Mouse (Mus musculus) midbrain, embryonic 13.5 days (tissue): ENCODE results near the gene Adam29. TPM values are rescaled to one million over a fixed set of nuclear protein-coding genes. Genes with fewer than 3 reads are reported as not detected.

Experiments used
- ATAC-seq: fragments of 200-750 bp; cut with Nextera tagmentation; 2 replicates; pipeline ENCODE4 v1.8.0; 2017; ENCODE audit warnings: mild to moderate bottlenecking, moderate TSS enrichment, moderate library complexity
- H3K27ac ChIP-seq: fragments of 300-500 bp; sonication (generic); 2 replicates; pipeline ENCODE4 v1.5.1; 2015; ENCODE audit warnings: inconsistent platforms, mild to moderate bottlenecking, moderate library complexity
- H3K27me3 ChIP-seq: fragments of 300-500 bp; sonication (generic); 2 replicates; pipeline ENCODE4 v1.6.1; 2015; ENCODE audit warnings: mild to moderate bottlenecking, inconsistent platforms
- H3K36me3 ChIP-seq: fragments of 300-500 bp; sonication (generic); 2 replicates; pipeline ENCODE4 v1.6.1; 2015; ENCODE audit warnings: mild to moderate bottlenecking, inconsistent platforms
- H3K4me1 ChIP-seq: fragments of 300-500 bp; sonication (generic); replicated peaks from 2 replicates; pipeline ENCODE4 v1.6.1; 2015; ENCODE audit warnings: inconsistent platforms
- H3K4me2 ChIP-seq: fragments of 300-500 bp; sonication (generic); replicated peaks from 2 replicates; pipeline ENCODE4 v1.6.1; 2015; ENCODE audit warnings: moderate library complexity, mild to moderate bottlenecking, inconsistent platforms
- H3K4me3 ChIP-seq: fragments of 300-500 bp; sonication (generic); replicated peaks from 2 replicates; pipeline ENCODE4 v1.5.1; 2015; ENCODE audit warnings: mild to moderate bottlenecking, inconsistent platforms
- H3K9ac ChIP-seq: fragments of 300-500 bp; sonication (generic); replicated peaks from 2 replicates; pipeline ENCODE4 v1.6.1; 2015; ENCODE audit warnings: mild to moderate bottlenecking, inconsistent platforms
- H3K9me3 ChIP-seq: fragments of 300-500 bp; sonication (generic); 2 replicates; pipeline ENCODE4 v1.6.1; 2016; ENCODE audit warnings: mild to moderate bottlenecking, inconsistent platforms
- WGBS: fragments of 180-500 bp; shearing (Covaris S2); methylation state at CpG from one replicate; pipeline ENCODE4 v1.1.7; 2015; 5-methylcytosine and 5-hydroxymethylcytosine counted together
- polyA plus RNA-seq: library from polyadenylated mRNA; unstranded; fragments of >200 nt; fragmentation: Nextera tagmentation; extraction: Ambion mirVana; gene quantifications from 2 replicates; pipeline ENCODE4 v1.2.1, GENCODE M21; 2015

Gene Adam29
- not detected in 2 replicates for polyA plus RNA-seq

- WGBS: 86% methylated on average over 1 of the region's 1 CpGs
- no peak for ATAC-seq
These were observed at the start of gene Adam29 for GRCm38 (mm10) chr8:55906848-55907247. Adam29 (minus strand) TSS chr8:55906948.

GRCm38 (mm10) chr8:55940526-55940880 is 33.8 kb upstream of the Adam29 start:
- Histone ChIP-seq H3K27ac (no peak overlapping the region), H3K27me3 (no peaks in the 10 kb centered on the region), H3K4me2 (peak overlapping the region; percentile 67), H3K36me3 (no peaks in the 10 kb centered on the region), H3K9ac (peak overlapping the region; percentile 28; the same call in 1 of the 2 replicates), H3K4me1 (peaks cover 8% of the 10 kb centered on the region), H3K4me3 (peak overlapping the region; percentile 46), H3K9me3 (no peaks in the 10 kb centered on the region)
- ATAC-seq: peak; percentile 95
- WGBS: 0% methylated on average over 8 of the region's 8 CpGs

More at GRCm38 (mm10) chr8:55906848-55907247, at the start of gene Adam29:
- no peaks in the 10 kb centered on the region for H3K36me3 ChIP-seq
- no peaks in the 10 kb centered on the region for H3K4me1 ChIP-seq
- H3K4me3 ChIP-seq: no peak within 1 kb of the TSS
- H3K4me2 ChIP-seq: no peak within 1 kb of the TSS
- H3K27ac ChIP-seq: no peak within 1 kb of the TSS
- no peaks in the 10 kb centered on the region for H3K9me3 ChIP-seq
- no peak within 1 kb of the TSS for H3K9ac ChIP-seq
- H3K27me3 ChIP-seq: no peaks in the 10 kb centered on the region

GRCm38 (mm10) chr8:55939870-55940525 is 33.2 kb upstream of the Adam29 start, which contains the start of gene Glra3:
Glra3 (plus strand) TSS chr8:55940460.
- ATAC-seq: peak; percentile 99
- no peak within 1 kb of the TSS for H3K27ac ChIP-seq
- H3K4me3 ChIP-seq: peak within 1 kb of the TSS; percentile 46
- peak within 1 kb of the TSS; percentile 67 for H3K4me2 ChIP-seq
- no peaks in the 10 kb centered on the region for H3K27me3 ChIP-seq
- H3K9me3 ChIP-seq: no peaks in the 10 kb centered on the region
- peak within 1 kb of the TSS; percentile 28; the same call in 1 of the 2 replicates for H3K9ac ChIP-seq
- H3K36me3 ChIP-seq: no peaks in the 10 kb centered on the region
- WGBS: 9% methylated on average over 11 of the region's 11 CpGs
- peaks cover 8% of the 10 kb centered on the region for H3K4me1 ChIP-seq

Other genes with a start within 250 kb of the Adam29 start
- 0.22 and 0.64 TPM in 2 replicates for gene Glra3, start 33.5 kb upstream of the Adam29 start, polyA plus RNA-seq